Mouse (Mus musculus) MEL (cell line): ENCODE data around the gene Hnrnpa2b1. TPM values are rescaled to one million over a fixed set of nuclear protein-coding genes. Genes with fewer than 3 reads are reported as not detected.
A peak's percentile ranks its signal among the peaks of the same experiment; 100 is the strongest.

Experiments
- DNase-seq: peaks from one replicate; pipeline ENCODE4 v3.0.0; 2011; ENCODE audit warnings: low read depth, low spot score
- H3K27ac ChIP-seq: 2 replicates; pipeline ENCODE4 v1.5.1; 2012; ENCODE audit warnings: low read depth, mild to moderate bottlenecking, control low read depth, low read length, moderate library complexity; ENCODE audit not compliant: control insufficient read depth
- H3K27me3 ChIP-seq, 2 experiments: fragments of 150-350 bp in 1 of 2; sonication (generic) in 1 of 2; 2 replicates each; pipeline ENCODE4 v1.6.1; 2012; ENCODE audit warnings: low read length in 2 of 2, mild to moderate bottlenecking in 2 of 2, improper control_type of control experiment in 1 of 2, moderate library complexity in 1 of 2; ENCODE audit not compliant: insufficient read depth in 2 of 2, control insufficient read depth in 1 of 2
- H3K36me3 ChIP-seq, 2 experiments: 2 replicates each; pipeline ENCODE4 v1.6.1; 2012 to 2014; ENCODE audit warnings: low read length in 2 of 2, improper control_type of control experiment in 1 of 2, inconsistent platforms in 1 of 2, mild to moderate bottlenecking in 1 of 2; ENCODE audit not compliant: insufficient read depth in 2 of 2, control insufficient read depth in 1 of 2
- H3K4me1 ChIP-seq, 2 experiments: fragments of 150-350 bp in 1 of 2; sonication (generic) in 1 of 2; 2 replicates each; pipeline ENCODE4 v1.6.1; 2012; ENCODE audit warnings: low read length in 2 of 2, improper control_type of control experiment in 1 of 2, mild to moderate bottlenecking in 1 of 2; ENCODE audit not compliant: insufficient read depth in 2 of 2, control insufficient read depth in 1 of 2
- H3K4me3 ChIP-seq, 2 experiments: fragments of 150-350 bp in 1 of 2; sonication (generic) in 1 of 2; 2 replicates each; pipeline ENCODE4 v1.5.1; 2012; ENCODE audit warnings: low read depth in 2 of 2, low read length in 2 of 2, mild to moderate bottlenecking in 2 of 2, moderate library complexity in 2 of 2, control low read depth in 1 of 2, improper control_type of control experiment in 1 of 2; ENCODE audit not compliant: control insufficient read depth in 1 of 2, insufficient read depth in 1 of 2
- H3K79me2 ChIP-seq: 2 replicates; pipeline ENCODE4 v1.6.1; 2012; ENCODE audit warnings: mild to moderate bottlenecking, low read length, moderate library complexity; ENCODE audit not compliant: control insufficient read depth, poor library complexity, insufficient read depth
- H3K9ac ChIP-seq: 2 replicates; pipeline ENCODE4 v1.6.1; 2012; ENCODE audit warnings: low read depth, mild to moderate bottlenecking, control low read depth, low read length, moderate library complexity; ENCODE audit not compliant: control insufficient read depth, poor library complexity, severe bottlenecking
- H3K9me3 ChIP-seq: fragments of 150-350 bp; sonication (generic); replicated peaks from 2 replicates; pipeline ENCODE4 v1.6.1; 2012; ENCODE audit warnings: mild to moderate bottlenecking, low read length, improper control_type of control experiment, moderate library complexity; ENCODE audit not compliant: insufficient read depth
- BHLHE40 ChIP-seq: IDR thresholded peaks from 2 replicates; pipeline ENCODE4 v1.6.1; 2012; ENCODE audit warnings: low read depth, mild to moderate bottlenecking, inconsistent platforms, low read length, improper control_type of control experiment, borderline replicate concordance
- GABPA ChIP-seq: IDR thresholded peaks from 2 replicates; pipeline ENCODE4 v1.6.1; 2012; ENCODE audit warnings: low read depth, mild to moderate bottlenecking, inconsistent platforms, low read length, improper control_type of control experiment, moderate library complexity
- HCFC1 ChIP-seq: IDR thresholded peaks from 2 replicates; pipeline ENCODE4 v1.6.1; 2012; ENCODE audit warnings: low read depth, mild to moderate bottlenecking, inconsistent platforms, low read length, improper control_type of control experiment, moderate library complexity
- KAT2A ChIP-seq: conservative IDR thresholded peaks from 2 replicates; pipeline ENCODE4 v1.6.1; 2012; ENCODE audit warnings: low read depth, low read length, improper control_type of control experiment, inconsistent platforms
- MYC ChIP-seq: IDR thresholded peaks from 2 replicates; pipeline ENCODE4 v1.6.1; 2011; ENCODE audit warnings: low read depth, mild to moderate bottlenecking, low read length, improper control_type of control experiment, moderate library complexity
- NELFE ChIP-seq: IDR thresholded peaks from 2 replicates; pipeline ENCODE4 v1.6.1; 2011; ENCODE audit warnings: low read depth, low read length, improper control_type of control experiment
- POLR2AphosphoS2 ChIP-seq: IDR thresholded peaks from 2 replicates; pipeline ENCODE4 v1.6.1; 2011; ENCODE audit warnings: low read length, improper control_type of control experiment
- POLR2AphosphoS5 ChIP-seq: IDR thresholded peaks from 2 replicates; pipeline ENCODE4 v1.6.1; 2012; ENCODE audit warnings: low read depth, borderline replicate concordance, mild to moderate bottlenecking, inconsistent platforms, low read length, moderate library complexity, mixed read lengths
- RAD21 ChIP-seq: IDR thresholded peaks from 2 replicates; pipeline ENCODE4 v1.6.1; 2011; ENCODE audit warnings: mild to moderate bottlenecking, low read depth, low read length, improper control_type of control experiment
- SMC3 ChIP-seq: IDR thresholded peaks from 2 replicates; pipeline ENCODE4 v1.6.1; 2011; ENCODE audit warnings: low read depth, low read length, improper control_type of control experiment
- TAL1 ChIP-seq: IDR thresholded peaks from 2 replicates; pipeline ENCODE4 v1.6.1; 2012; ENCODE audit warnings: mild to moderate bottlenecking, inconsistent platforms, low read length, moderate library complexity, mixed read lengths
- UBTF ChIP-seq: IDR thresholded peaks from 2 replicates; pipeline ENCODE4 v1.6.1; 2012; ENCODE audit warnings: low read depth, mild to moderate bottlenecking, inconsistent platforms, low read length, improper control_type of control experiment, moderate library complexity, borderline replicate concordance; ENCODE audit not compliant: insufficient read depth
- USF1 ChIP-seq: IDR thresholded peaks from 2 replicates; pipeline ENCODE4 v1.6.1; 2014; ENCODE audit warnings: low read depth, mild to moderate bottlenecking, inconsistent platforms, low read length, improper control_type of control experiment, moderate library complexity
- USF2 ChIP-seq, 2 experiments: IDR thresholded peaks; 2 replicates each; pipeline ENCODE4 v1.6.1; 2011 to 2012; ENCODE audit warnings: improper control_type of control experiment in 2 of 2, low read length in 2 of 2, borderline replicate concordance in 1 of 2, inconsistent platforms in 1 of 2, low read depth in 1 of 2, mild to moderate bottlenecking in 1 of 2; ENCODE audit not compliant: insufficient read depth in 1 of 2
- ZC3H11A ChIP-seq: IDR thresholded peaks from 2 replicates; pipeline ENCODE4 v1.6.1; 2012; ENCODE audit warnings: low read depth, mild to moderate bottlenecking, inconsistent platforms, low read length, improper control_type of control experiment
- polyA plus RNA-seq, 2 experiments: library from polyadenylated mRNA; stranded (reverse) in 1 of 2; unstranded in 1 of 2; fragments of >175 nt in 1 of 2; fragments of >200 nt in 1 of 2; gene quantifications; 2 replicates each; pipeline versions ENCODE4 v1.2.1 to v1.2.4; 2012; ENCODE audit warnings: low replicate concordance in 2 of 2, low read depth in 1 of 2; ENCODE audit not compliant: insufficient read length in 2 of 2, insufficient read depth in 1 of 2, missing spikeins in 1 of 2
- total RNA-seq: library from RNA; depleted of rRNA; stranded (reverse); fragments of 300-350 nt; gene quantifications from 2 replicates; pipeline ENCODE4 v1.2.3, GENCODE M21; 2012

Gene Hnrnpa2b1
- total and polyA plus RNA-seq, 3 experiments = 635 to 1,710 (median 1,226) TPM

DNA sequence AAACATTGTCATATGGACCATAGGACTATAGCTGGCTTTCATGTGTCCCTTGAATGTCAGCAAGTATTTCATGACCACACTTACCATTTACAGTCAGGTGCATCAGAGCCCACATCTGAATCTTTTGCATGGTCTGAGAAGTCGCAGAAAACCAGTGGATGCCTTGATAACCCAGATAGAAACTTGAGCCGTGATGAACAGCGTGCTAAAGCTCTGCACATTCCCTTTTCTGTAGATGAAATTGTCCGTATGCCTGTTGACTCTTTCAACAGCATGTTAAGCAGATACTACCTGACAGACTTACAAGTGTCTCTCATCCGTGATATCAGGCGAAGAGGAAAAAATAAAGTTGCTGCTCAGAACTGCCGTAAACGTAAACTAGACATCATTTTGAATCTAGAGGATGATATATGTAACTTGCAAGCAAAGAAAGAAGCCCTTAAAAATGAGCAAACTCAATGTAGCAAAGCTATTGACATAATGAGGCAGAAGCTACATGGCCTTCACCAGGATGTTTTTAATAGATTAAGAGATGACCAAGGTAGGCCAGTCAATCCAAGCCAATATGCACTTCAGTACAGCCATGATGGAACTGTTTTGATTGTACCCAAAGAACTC lies 11.8 kb downstream of the Hnrnpa2b1 start (continued):
- TF ChIP-seq MYC (no peak), RAD21 (no peak), USF2 (IDR thresholded peaks at IDR 0.05; ENCODE audit: borderline replicate concordance in 1 of 2, insufficient read depth in 1 of 2, low read depth in 1 of 2, low read length in 2 of 2) (no peak), POLR2AphosphoS5 (no peak), HCFC1 (peak; percentile 45; the same call in 1 of the 2 replicates), SMC3 (peak; percentile 24), KAT2A (no peak), POLR2AphosphoS2 (peak; percentile 92), TAL1 (no peak)

- TF ChIP-seq HCFC1 = no peak
- no peak for TF ChIP-seq KAT2A
- TF ChIP-seq SMC3 = peak; percentile 8; the same call in 1 of the 2 replicates
- no peak for TF ChIP-seq ZC3H11A
- TF ChIP-seq NELFE = no peak
- no peak for TF ChIP-seq UBTF
- no peak for TF ChIP-seq USF1
- no peak for TF ChIP-seq GABPA
- Histone ChIP-seq H3K27ac (no peak overlapping the region), H3K9ac (no peak overlapping the region), H3K4me1 (no peaks in the 10 kb centered on the region), H3K4me3 (no peak overlapping the region), H3K36me3 (peaks cover 16 to 17% of the 10 kb centered on the region in 2 experiments), H3K79me2 (no peaks in the 10 kb centered on the region), H3K27me3 (no peaks in the 10 kb centered on the region), H3K9me3 (no peaks in the 10 kb centered on the region)
- peak; percentile 57 for DNase-seq
Observed at GRCm38 (mm10) chr6:51457283-51457682, 12.4 kb downstream of the Hnrnpa2b1 start.

DNA sequence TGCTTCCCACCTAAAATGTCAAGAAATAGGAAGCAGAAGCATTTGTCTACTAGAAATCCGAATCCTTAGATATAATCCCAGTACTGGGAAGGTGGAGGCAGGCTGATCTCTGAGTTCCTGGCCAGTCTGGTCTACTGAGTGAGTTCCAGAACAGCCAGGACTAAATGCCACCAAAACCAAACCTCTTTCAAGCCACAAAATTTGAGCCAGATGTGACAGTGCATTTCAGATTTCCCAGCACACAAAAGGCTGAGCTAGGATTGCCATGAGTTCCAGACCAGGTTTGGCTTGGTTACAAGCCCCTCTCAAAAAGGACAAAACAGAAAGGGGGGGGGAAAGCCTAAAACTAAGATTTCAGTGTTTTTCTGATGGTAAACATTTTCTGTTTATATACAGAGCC lies 13.5 kb downstream of the Hnrnpa2b1 start:
- Histone ChIP-seq H3K4me3 (no peak overlapping the region), H3K27ac (no peak overlapping the region), H3K36me3 (peaks cover 6 to 7% of the 10 kb centered on the region in 2 experiments), H3K4me1 (no peaks in the 10 kb centered on the region), H3K27me3 (no peaks in the 10 kb centered on the region), H3K9me3 (no peaks in the 10 kb centered on the region), H3K79me2 (no peaks in the 10 kb centered on the region), H3K9ac (no peak overlapping the region)
- TF ChIP-seq BHLHE40 (no peak), POLR2AphosphoS2 (peak; percentile 75)
- no peak for DNase-seq
